Mouse (Mus musculus) embryonic facial prominence, embryonic 15.5 days (tissue): ENCODE measurements around the gene Ivns1abp. TPM values are rescaled to one million over a fixed set of nuclear protein-coding genes. Genes with fewer than 3 reads are reported as not detected.
"Not testable (repeated sequence)": the region's sequence is repeated elsewhere in the genome, so short reads cannot be mapped to it uniquely, and the experiment has no call there.

ENCODE experiments used
- ATAC-seq: fragments of 200-750 bp; cut with Nextera tagmentation; 2 replicates; pipeline ENCODE4 v1.8.0; 2017; ENCODE audit warnings: low read depth, moderate TSS enrichment; ENCODE audit not compliant: insufficient number of reproducible peaks, low FRiP score, low TSS enrichment
- H3K27ac ChIP-seq: fragments of 300-500 bp; sonication (generic); replicated peaks from 2 replicates; pipeline ENCODE4 v1.5.1; 2015; ENCODE audit warnings: mild to moderate bottlenecking, inconsistent platforms
- H3K27me3 ChIP-seq: fragments of 300-500 bp; sonication (generic); 2 replicates; pipeline ENCODE4 v1.6.1; 2015; ENCODE audit warnings: inconsistent platforms
- H3K36me3 ChIP-seq: fragments of 300-500 bp; sonication (generic); 2 replicates; pipeline ENCODE4 v1.6.1; 2015; ENCODE audit warnings: mild to moderate bottlenecking, inconsistent platforms
- H3K4me1 ChIP-seq: fragments of 300-500 bp; sonication (generic); 2 replicates; pipeline ENCODE4 v1.6.1; 2015; ENCODE audit warnings: inconsistent platforms
- H3K4me2 ChIP-seq: fragments of 300-500 bp; sonication (generic); replicated peaks from 2 replicates; pipeline ENCODE4 v1.6.1; 2015; ENCODE audit warnings: mild to moderate bottlenecking, inconsistent platforms
- H3K4me3 ChIP-seq: fragments of 300-500 bp; sonication (generic); replicated peaks from 2 replicates; pipeline ENCODE4 v1.5.1; 2015; ENCODE audit warnings: mild to moderate bottlenecking, inconsistent platforms
- H3K9ac ChIP-seq: fragments of 300-500 bp; sonication (generic); 2 replicates; pipeline ENCODE4 v1.6.1; 2015; ENCODE audit warnings: inconsistent platforms
- H3K9me3 ChIP-seq: fragments of 300-500 bp; sonication (generic); replicated peaks from 2 replicates; pipeline ENCODE4 v1.6.1; 2016; ENCODE audit warnings: inconsistent platforms
- WGBS: fragments of 180-500 bp; shearing (Covaris S2); methylation state at CpG from one replicate; pipeline ENCODE4 v1.1.7; 2015; 5-methylcytosine and 5-hydroxymethylcytosine counted together
- polyA plus RNA-seq: library from polyadenylated mRNA; unstranded; fragments of >200 nt; fragmentation: Nextera tagmentation; extraction: Ambion mirVana; gene quantifications from 2 replicates; pipeline ENCODE4 v1.2.1, GENCODE M21; 2015

The Ivns1abp gene
- polyA plus RNA-seq, 1 experiment from 2014 or later: 268 TPM

DNA sequence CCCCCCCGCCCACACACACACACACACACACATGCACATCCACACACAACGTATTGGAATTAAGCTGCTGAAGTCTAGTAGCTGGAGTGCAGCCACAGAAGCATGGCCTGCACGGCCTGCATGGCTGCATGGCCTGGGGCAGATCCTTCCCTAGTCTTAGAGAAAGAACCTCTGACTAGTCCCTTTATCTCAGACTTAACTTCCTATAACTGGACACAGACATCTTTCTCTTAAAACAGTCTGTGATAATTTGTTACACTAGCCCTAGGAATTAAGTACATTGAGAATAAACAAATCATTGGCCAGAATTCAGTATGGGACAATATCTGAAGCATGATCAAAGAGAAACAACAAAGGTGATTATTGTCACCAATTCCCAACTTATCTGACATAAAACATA is 2.0 kb upstream of the Ivns1abp start:
- H3K4me3 ChIP-seq: no peak overlapping the region
- H3K27ac ChIP-seq: no peak overlapping the region
- H3K36me3 ChIP-seq: no peaks in the 10 kb centered on the region
- WGBS: 37% methylated on average over 3 of the region's 3 CpGs
- no peak for ATAC-seq
- no peaks in the 10 kb centered on the region for H3K27me3 ChIP-seq
- no peak overlapping the region for H3K9ac ChIP-seq
- H3K4me1 ChIP-seq: peaks cover 25% of the 10 kb centered on the region
- no peak overlapping the region; the same call in 1 of the 2 replicates for H3K4me2 ChIP-seq
- H3K9me3 ChIP-seq: no peaks in the 10 kb centered on the region

DNA sequence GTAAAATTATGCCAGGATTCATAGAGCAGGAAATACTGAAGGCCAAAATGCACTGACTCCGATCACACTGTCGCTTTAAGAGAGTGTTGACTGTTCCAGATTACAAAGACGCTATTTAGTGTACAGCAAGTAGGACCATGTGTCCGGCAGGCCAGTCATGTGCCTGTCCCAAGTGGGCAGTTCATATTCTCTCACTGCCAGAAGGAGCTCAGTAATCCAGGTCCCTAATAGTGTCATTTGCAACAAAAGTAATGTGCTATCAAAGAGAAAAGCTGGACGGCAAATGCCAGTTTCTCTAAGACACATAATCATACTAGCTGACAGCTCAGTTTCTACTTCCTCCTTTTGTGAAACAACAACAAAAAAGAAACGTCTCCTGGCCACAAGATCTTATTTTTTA is 1.3 kb upstream of the Ivns1abp start:
- no peak overlapping the region for H3K9ac ChIP-seq

GRCm38 (mm10) chr1:151343571-151344282 is 550 bp upstream of the Ivns1abp start:
- Histone ChIP-seq H3K4me2 (peak overlapping the region; percentile 73), H3K4me3 (peak overlapping the region; percentile 86), H3K4me1 (peaks cover 25% of the 10 kb centered on the region), H3K27me3 (no peaks in the 10 kb centered on the region), H3K9me3 (no peaks in the 10 kb centered on the region), H3K27ac (peak overlapping the region; percentile 95), H3K9ac (peak overlapping the region; percentile 77), H3K36me3 (no peaks in the 10 kb centered on the region)
- ATAC-seq: peak; percentile 13; the same call in 1 of the 2 replicates
- WGBS: 2% methylated on average over 17 of the region's 17 CpGs

More for the DNA sequence above, 1.3 kb upstream of the Ivns1abp start:
- Histone ChIP-seq H3K27me3 (no peaks in the 10 kb centered on the region), H3K4me3 (peak overlapping the region; percentile 19), H3K36me3 (no peaks in the 10 kb centered on the region), H3K4me2 (peak overlapping the region; percentile 73), H3K4me1 (peaks cover 25% of the 10 kb centered on the region), H3K27ac (peak overlapping the region; percentile 95), H3K9me3 (no peaks in the 10 kb centered on the region)
- 22% methylated on average over 6 of the region's 6 CpGs for WGBS
- no peak for ATAC-seq

- H3K4me1 ChIP-seq: peaks cover 29% of the 10 kb centered on the region
- ATAC-seq: peak; percentile 87
- peak overlapping the region; percentile 73 for H3K4me2 ChIP-seq
- under 1% methylated on average over 55 of the region's 55 CpGs for WGBS
- H3K27me3 ChIP-seq: no peaks in the 10 kb centered on the region
- H3K9me3 ChIP-seq: no peaks in the 10 kb centered on the region
- peaks cover 6% of the 10 kb centered on the region for H3K36me3 ChIP-seq
- peak overlapping the region; percentile 77 for H3K9ac ChIP-seq
- H3K4me3 ChIP-seq: peak overlapping the region; percentile 86
- H3K27ac ChIP-seq: peak overlapping the region; percentile 95
Observed at GRCm38 (mm10) chr1:151345109-151345862, 1.0 kb downstream of the Ivns1abp start.

GRCm38 (mm10) chr1:151345863-151346195 is 1.6 kb downstream of the Ivns1abp start:
- Histone ChIP-seq H3K27me3 (no peaks in the 10 kb centered on the region), H3K9ac (peak overlapping the region; percentile 77), H3K4me3 (peak overlapping the region; percentile 86), H3K36me3 (peaks cover 11% of the 10 kb centered on the region), H3K9me3 (no peaks in the 10 kb centered on the region), H3K4me1 (peaks cover 29% of the 10 kb centered on the region), H3K27ac (peak overlapping the region; percentile 95), H3K4me2 (peak overlapping the region; percentile 73)
- ATAC-seq: no peak

- H3K27me3 ChIP-seq: no peaks in the 10 kb centered on the region
- 17% methylated on average over 6 of the region's 6 CpGs for WGBS
- no peak overlapping the region for H3K9ac ChIP-seq
- no peak for ATAC-seq
- no peaks in the 10 kb centered on the region for H3K9me3 ChIP-seq
- peak overlapping the region; percentile 73 for H3K4me2 ChIP-seq
- peak overlapping the region; percentile 72 for H3K27ac ChIP-seq
- H3K36me3 ChIP-seq: peaks cover 18% of the 10 kb centered on the region
- peaks cover 29% of the 10 kb centered on the region for H3K4me1 ChIP-seq
- peak overlapping the region; percentile 86 for H3K4me3 ChIP-seq
Observed at GRCm38 (mm10) chr1:151346681-151347127, 2.4 kb downstream of the Ivns1abp start.

DNA sequence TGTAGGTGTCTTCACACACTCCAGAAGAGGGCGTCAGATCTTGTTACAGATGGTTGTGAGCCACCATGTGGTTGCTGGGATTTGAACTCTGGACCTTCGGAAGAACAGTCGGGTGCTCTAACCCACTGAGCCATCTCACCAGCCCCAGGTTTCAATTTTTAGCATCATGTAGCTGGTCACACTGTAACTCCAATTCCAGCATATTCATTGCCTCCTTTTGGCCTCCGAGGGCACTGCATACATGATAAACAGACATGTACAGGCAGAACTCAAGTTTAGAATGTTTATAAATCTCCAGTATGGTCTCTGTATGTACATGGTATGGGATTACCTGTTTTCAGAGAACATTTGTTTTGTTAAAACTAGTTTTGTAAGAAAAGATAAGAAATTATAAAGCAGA is 4.0 kb downstream of the Ivns1abp start:
- not testable (repeated sequence) for H3K4me2 ChIP-seq, H3K4me3 ChIP-seq, H3K27me3 ChIP-seq

GRCm38 (mm10) chr1:151352911-151353310 is 8.6 kb downstream of the Ivns1abp start:
- no peak overlapping the region for H3K27ac ChIP-seq
- no peak for ATAC-seq
- H3K9me3 ChIP-seq: no peaks in the 10 kb centered on the region
- H3K36me3 ChIP-seq: peaks cover 73% of the 10 kb centered on the region
- 0 out of 2 replicates have a peak, but pooled peaks cover 4% of the 10 kb centered on the region for H3K4me1 ChIP-seq
- H3K9ac ChIP-seq: no peak overlapping the region
- 86% methylated on average over 2 of the region's 2 CpGs for WGBS
- H3K4me3 ChIP-seq: no peak overlapping the region
- H3K27me3 ChIP-seq: no peaks in the 10 kb centered on the region
- no peak overlapping the region for H3K4me2 ChIP-seq

More for the DNA sequence above, 4.0 kb downstream of the Ivns1abp start:
- WGBS: 66% methylated on average over 4 of the region's 4 CpGs
- H3K9me3 ChIP-seq, ATAC-seq, H3K9ac ChIP-seq, H3K27ac ChIP-seq: not testable (repeated sequence)
- H3K36me3 ChIP-seq: peaks cover 32% of the 10 kb centered on the region
- H3K4me1 ChIP-seq: peaks cover 22% of the 10 kb centered on the region

DNA sequence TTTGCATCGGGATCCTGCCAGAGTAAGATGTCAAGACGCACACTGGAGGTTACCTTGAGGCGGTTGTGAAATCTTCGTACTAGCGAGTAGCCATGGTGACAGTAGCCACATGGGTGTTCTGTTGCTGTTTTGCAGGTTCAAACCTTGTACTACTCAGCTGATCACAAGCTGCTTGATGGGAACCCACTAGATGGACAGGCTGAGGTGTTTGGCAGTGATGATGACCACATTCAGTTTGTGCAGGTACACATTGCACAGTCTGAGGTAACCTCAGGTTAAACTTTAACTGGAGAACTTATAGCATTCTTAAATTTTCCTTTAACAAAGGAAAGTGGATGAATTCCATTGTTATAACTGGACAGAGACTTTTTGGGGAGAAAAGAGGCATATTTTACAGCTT is 11.7 kb downstream of the Ivns1abp start:
- H3K36me3 ChIP-seq: peaks cover 88% of the 10 kb centered on the region
- ATAC-seq: no peak
- H3K4me1 ChIP-seq: no peaks in the 10 kb centered on the region
- H3K4me2 ChIP-seq: no peak overlapping the region
- no peaks in the 10 kb centered on the region for H3K27me3 ChIP-seq
- H3K9me3 ChIP-seq: no peaks in the 10 kb centered on the region
- 88% methylated on average over 5 of the region's 5 CpGs for WGBS
- H3K4me3 ChIP-seq: no peak overlapping the region
- H3K9ac ChIP-seq: no peak overlapping the region
- H3K27ac ChIP-seq: no peak overlapping the region

- no peak for ATAC-seq
- H3K4me1 ChIP-seq: no peaks in the 10 kb centered on the region
- no peak overlapping the region for H3K9ac ChIP-seq
- 89% methylated on average over 3 of the region's 3 CpGs for WGBS
- H3K27ac ChIP-seq: no peak overlapping the region
- H3K4me2 ChIP-seq: no peak overlapping the region
- peaks cover 85% of the 10 kb centered on the region for H3K36me3 ChIP-seq
- H3K9me3 ChIP-seq: no peaks in the 10 kb centered on the region
- H3K4me3 ChIP-seq: no peak overlapping the region
- no peaks in the 10 kb centered on the region for H3K27me3 ChIP-seq
Observed at GRCm38 (mm10) chr1:151359374-151359773, 15.1 kb downstream of the Ivns1abp start.

GRCm38 (mm10) chr1:151366944-151367605 is 22.8 kb downstream of the Ivns1abp start:
- Histone ChIP-seq H3K9me3 (no peaks in the 10 kb centered on the region), H3K9ac (no peak overlapping the region), H3K4me3 (no peak overlapping the region), H3K4me2 (no peak overlapping the region), H3K27ac (no peak overlapping the region), H3K36me3 (peaks cover 81% of the 10 kb centered on the region), H3K27me3 (no peaks in the 10 kb centered on the region), H3K4me1 (no peaks in the 10 kb centered on the region)
- WGBS: 86% methylated on average over 8 of the region's 8 CpGs
- ATAC-seq: no peak
